Mouse (Mus musculus) spleen, adult 2 months (tissue): ENCODE results near the gene Ptprh. TPM values are rescaled to one million over a fixed set of nuclear protein-coding genes. Genes with fewer than 3 reads are reported as not detected.

Experiments used
- DNase-seq, 2 experiments: peaks; one replicate each; pipeline versions ENCODE4 v3.0.0 to v3.0.0-alpha.2; 2012 to 2021; ENCODE audit warnings: low spot score in 2 of 2, low read depth in 1 of 2
- H3K27ac ChIP-seq: fragments of 200-500 bp; 2 replicates; pipeline ENCODE4 v1.5.1; 2012; ENCODE audit warnings: low read length, inconsistent platforms; ENCODE audit not compliant: insufficient read depth
- H3K27me3 ChIP-seq: fragments of 200-500 bp; 2 replicates; pipeline ENCODE4 v1.6.1; 2012; ENCODE audit warnings: mild to moderate bottlenecking, moderate library complexity, low read length, inconsistent platforms; ENCODE audit not compliant: control insufficient read depth, insufficient read depth
- H3K36me3 ChIP-seq: fragments of 200-500 bp; 2 replicates; pipeline ENCODE4 v1.6.1; 2012; ENCODE audit warnings: mild to moderate bottlenecking, low read length, inconsistent platforms; ENCODE audit not compliant: control insufficient read depth, insufficient read depth
- H3K4me1 ChIP-seq: fragments of 200-500 bp; 2 replicates; pipeline ENCODE4 v1.6.1; 2011; ENCODE audit warnings: inconsistent platforms; ENCODE audit not compliant: control insufficient read depth, insufficient read depth, insufficient read length
- H3K4me3 ChIP-seq: fragments of 200-500 bp; 2 replicates; pipeline ENCODE4 v1.5.1; 2011; ENCODE audit warnings: mild to moderate bottlenecking, inconsistent platforms; ENCODE audit not compliant: insufficient read depth, insufficient read length; ENCODE audit errors: extremely low read depth
- CTCF ChIP-seq: fragments of 200-500 bp; IDR thresholded peaks from 2 replicates; pipeline ENCODE4 v1.5.1; 2011; ENCODE audit warnings: mild to moderate bottlenecking, inconsistent platforms; ENCODE audit not compliant: insufficient read depth, insufficient read length, insufficient replicate concordance; ENCODE audit errors: extremely low read depth
- POLR2A ChIP-seq: fragments of 200-500 bp; IDR thresholded peaks from 2 replicates; pipeline ENCODE4 v1.6.1; 2011; ENCODE audit warnings: low read depth, low read length, inconsistent platforms
- WGBS: fragments of 180-500 bp; shearing (Covaris S2); methylation state at CpG from one replicate; pipeline ENCODE4 v1.1.7; 2018; 5-methylcytosine and 5-hydroxymethylcytosine counted together
- polyA plus RNA-seq: library from polyadenylated mRNA; depleted of rRNA; stranded (reverse); fragments of >200 nt; gene quantifications from 2 replicates; pipeline ENCODE4 v1.2.3, GENCODE M21; 2012; rRNA removed

Ptprh gene
- polyA plus RNA-seq, 1 experiment = 0.11 TPM

DNA sequence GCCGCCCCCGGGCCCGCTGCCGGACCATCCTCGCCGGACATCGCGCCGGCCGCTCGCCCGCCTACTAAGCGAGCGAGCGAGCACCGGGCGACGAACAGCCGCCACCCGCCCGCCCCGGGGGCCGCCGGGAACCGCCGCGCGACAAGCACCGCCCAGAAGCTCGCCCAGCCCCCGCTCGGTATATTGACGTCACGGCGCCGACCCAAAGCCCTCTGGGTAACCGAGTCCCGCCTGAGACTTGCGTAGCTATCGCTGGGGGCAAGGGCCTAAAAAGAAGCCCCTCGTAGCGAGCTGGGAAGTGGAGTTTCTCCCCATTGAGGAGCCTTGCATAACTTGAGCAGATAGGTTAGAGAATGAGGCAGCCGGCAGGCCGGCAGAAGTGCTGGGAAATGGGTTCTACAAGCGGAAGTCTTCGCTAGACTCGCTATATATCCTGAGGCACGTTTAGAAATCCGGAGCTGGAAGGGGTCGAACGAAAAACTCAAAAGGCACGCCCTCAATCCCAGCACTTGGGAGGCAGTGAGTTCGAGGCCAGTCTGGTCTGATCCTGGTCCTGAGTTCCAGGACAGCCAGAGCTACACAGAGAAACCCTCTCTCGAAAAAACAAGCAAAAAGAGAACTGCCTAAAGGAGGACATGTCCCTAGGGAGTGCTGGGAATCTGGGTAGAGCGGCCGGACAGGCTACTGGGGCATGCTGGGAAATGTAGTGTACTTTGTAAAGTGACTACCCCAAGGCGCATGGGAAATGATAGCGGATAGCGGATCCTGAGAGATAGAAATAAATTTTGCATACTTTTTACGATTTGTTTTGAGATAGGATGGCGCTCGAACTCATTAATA lies 102.1 kb downstream of the Ptprh start, which contains the start of gene Ppp1r12c:
Ppp1r12c (minus strand) TSS at position 123 of the 840 bp plus-strand sequence.
- DNase-seq = peak; percentile 81 to 94
- H3K27ac ChIP-seq = peak within 1 kb of the TSS; percentile 94
- peaks cover 2% of the 10 kb centered on the region; the same call in 1 of the 2 replicates for H3K36me3 ChIP-seq
- H3K4me1 ChIP-seq = peaks cover 21% of the 10 kb centered on the region; the same call in 1 of the 2 replicates
- peak within 1 kb of the TSS; percentile 81 for H3K4me3 ChIP-seq
- no peaks in the 10 kb centered on the region for H3K27me3 ChIP-seq
- 3% methylated on average over 61 of the region's 62 CpGs for whole genome bisulfite sequencing
- TF ChIP-seq CTCF (no peak), POLR2A (peak; percentile 58)

DNA sequence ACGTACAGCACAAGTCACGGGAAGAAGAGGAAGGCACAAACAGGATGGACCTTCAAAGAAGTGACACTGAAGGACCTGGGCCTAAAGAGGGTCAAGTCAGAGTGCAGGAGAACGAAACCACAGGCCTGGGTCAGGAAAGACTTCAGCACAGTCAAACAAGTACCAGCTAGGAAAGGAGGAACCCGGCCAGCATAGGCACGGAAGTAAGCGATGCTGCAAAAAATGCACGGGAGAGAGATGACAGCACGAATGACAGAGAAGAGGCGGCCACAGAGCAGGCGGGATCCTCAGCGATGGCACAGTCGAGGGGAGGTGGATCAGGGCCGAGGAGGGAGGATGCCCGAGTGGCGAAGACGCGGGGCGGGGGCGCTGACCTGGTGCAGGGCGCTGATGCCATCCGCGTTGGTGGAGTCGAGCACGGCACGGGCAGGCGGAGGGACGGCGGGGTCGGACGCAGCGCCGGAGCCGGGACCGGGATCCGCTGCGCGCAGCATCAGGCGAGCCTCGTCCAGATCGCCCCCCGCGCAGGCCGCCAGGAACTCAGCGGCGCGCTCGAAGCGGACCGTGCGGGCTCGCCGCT lies 102.9 kb downstream of the Ptprh start:
- peak in 1 of 2 experiments; percentile 49 for DNase-seq
- Histone ChIP-seq H3K27ac (peak overlapping the region; percentile 81), H3K4me1 (peaks cover 21% of the 10 kb centered on the region; the same call in 1 of the 2 replicates), H3K36me3 (peaks cover 2% of the 10 kb centered on the region; the same call in 1 of the 2 replicates), H3K4me3 (peak overlapping the region; percentile 81), H3K27me3 (no peaks in the 10 kb centered on the region)
- TF ChIP-seq POLR2A = no peak
- TF ChIP-seq CTCF = no peak
- under 1% methylated on average over 52 of the region's 52 CpGs for WGBS

DNA sequence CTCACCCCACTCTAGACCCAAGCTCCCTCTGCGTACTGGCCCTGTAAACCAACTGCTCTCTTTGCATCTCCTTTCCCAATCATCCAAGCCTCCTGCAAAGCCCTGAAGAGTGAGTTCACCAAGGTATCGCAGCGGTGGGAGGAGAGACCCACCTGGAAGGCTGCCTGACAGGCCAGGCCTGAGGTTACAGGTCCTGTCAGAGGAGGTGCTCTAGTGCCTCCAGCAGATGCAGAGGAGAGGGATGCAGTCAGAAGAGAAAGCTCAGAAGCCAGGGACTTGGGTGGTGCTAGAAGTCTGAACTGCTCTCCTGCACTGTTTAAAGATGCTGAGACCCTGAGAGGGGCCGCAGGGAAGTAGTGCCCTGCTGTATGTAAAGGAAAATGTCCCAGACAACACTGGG lies 104.8 kb downstream of the Ptprh start:
- no peak for DNase-seq
- WGBS = 94% methylated on average over 4 of the region's 4 CpGs
- Histone ChIP-seq H3K27me3 (no peaks in the 10 kb centered on the region), H3K4me1 (peaks cover 13% of the 10 kb centered on the region; the same call in 1 of the 2 replicates), H3K4me3 (no peak overlapping the region), H3K27ac (no peak overlapping the region), H3K36me3 (peaks cover 6% of the 10 kb centered on the region; the same call in 1 of the 2 replicates)
- TF ChIP-seq POLR2A = no peak
- TF ChIP-seq CTCF = no peak

Other genes with a start within 250 kb of the Ptprh start
- 2.9 and 3.2 TPM in 2 replicates for gene Gp6, start 206.3 kb downstream of the Ptprh start, polyA plus RNA-seq
- gene Rdh13, start 158.4 kb downstream of the Ptprh start, polyA plus RNA-seq = 6.4 and 7.8 TPM in 2 replicates
- gene Eps8l1, start 143.4 kb downstream of the Ptprh start, polyA plus RNA-seq = 0.12 and 0.18 TPM in 2 replicates
- gene Ppp1r12c, start 102.4 kb downstream of the Ptprh start, polyA plus RNA-seq = 92.6 and 98.8 TPM in 2 replicates
- gene Tnnt1, start 87.7 kb downstream of the Ptprh start, polyA plus RNA-seq = 0.34 and 0.53 TPM in 2 replicates
- gene Tnni3, start 79.8 kb downstream of the Ptprh start, polyA plus RNA-seq = 5.3 and 5.5 TPM in 2 replicates
- gene Dnaaf3, start 71.6 kb downstream of the Ptprh start, polyA plus RNA-seq = 9.6 and 10.4 TPM in 2 replicates
- gene Syt5, start 56.5 kb downstream of the Ptprh start, polyA plus RNA-seq = 0.21 and 0.34 TPM in 2 replicates
- gene Tmem86b, start 27.4 kb upstream of the Ptprh start, polyA plus RNA-seq = 31.9 and 32.7 TPM in 2 replicates
- gene Ppp6r1, start 55.0 kb upstream of the Ptprh start, polyA plus RNA-seq = 136 and 159 TPM in 2 replicates
- 32.2 and 37.3 TPM in 2 replicates for gene Hspbp1, start 81.0 kb upstream of the Ptprh start, polyA plus RNA-seq
- gene Brsk1, start 86.6 kb upstream of the Ptprh start, polyA plus RNA-seq = 0.84 and 1.3 TPM in 2 replicates
- gene Tmem150b, start 121.2 kb upstream of the Ptprh start, polyA plus RNA-seq = 3.8 and 3.9 TPM in 2 replicates
- gene Kmt5c, start 136.1 kb upstream of the Ptprh start, polyA plus RNA-seq = 105 and 138 TPM in 2 replicates
- gene Cox6b2, start 149.1 kb upstream of the Ptprh start, polyA plus RNA-seq = 14.5 and 44.8 TPM in 2 replicates
- gene Fam71e2, start 167.3 kb upstream of the Ptprh start, polyA plus RNA-seq = not detected in 2 replicates
- gene Il11, start 178.8 kb upstream of the Ptprh start, polyA plus RNA-seq = 0.09 and 0.23 TPM in 2 replicates
- gene Tmem190, start 178.9 kb upstream of the Ptprh start, polyA plus RNA-seq = not detected in 2 replicates
- gene Tmem238, start 185.6 kb upstream of the Ptprh start, polyA plus RNA-seq = 17.5 and 34.9 TPM in 2 replicates
- 316 and 418 TPM in 2 replicates for gene Rpl28, start 188.8 kb upstream of the Ptprh start, polyA plus RNA-seq
- 167 and 175 TPM in 2 replicates for gene Ube2s, start 208.5 kb upstream of the Ptprh start, polyA plus RNA-seq
- gene Shisa7, start 240.7 kb upstream of the Ptprh start, polyA plus RNA-seq = 0.16 and 0.23 TPM in 2 replicates